Mouse (Mus musculus): ENCODE results near the gene Ccdc82.

Ccdc82 gene

GRCm38 (mm10) chr9:13246815-13247638 is at the start of gene Ccdc82:
Ccdc82 (plus strand) TSS chr9:13246955.
- DNase-seq (ENCODE audit: low spot score in 2 of 2) = peak; percentile 89 to 92

GRCm38 (mm10) chr9:13200079-13200478 is 46.7 kb upstream of the Ccdc82 start:
- DNase-seq (ENCODE audit: low spot score in 2 of 2) = no peak

- DNase-seq (ENCODE audit: low spot score in 2 of 2) = no peak
Observed at GRCm38 (mm10) chr9:13203109-13203508, 43.6 kb upstream of the Ccdc82 start.

GRCm38 (mm10) chr9:13203681-13204080 is 43.1 kb upstream of the Ccdc82 start:
- DNase-seq (ENCODE audit: low spot score in 2 of 2) = no peak

GRCm38 (mm10) chr9:13206369-13206768 is 40.4 kb upstream of the Ccdc82 start:
- no peak for DNase-seq (ENCODE audit: low spot score in 2 of 2)

GRCm38 (mm10) chr9:13225872-13226271 is 20.9 kb upstream of the Ccdc82 start:
- DNase-seq (ENCODE audit: low spot score in 2 of 2) = no peak

GRCm38 (mm10) chr9:13230553-13230952 is 16.2 kb upstream of the Ccdc82 start:
- DNase-seq (ENCODE audit: low spot score in 2 of 2) = no peak

- peak in 1 of 2 experiments; percentile 8 for DNase-seq (ENCODE audit: low spot score in 2 of 2)
Observed at GRCm38 (mm10) chr9:13231545-13232216, 15.1 kb upstream of the Ccdc82 start.

- peak in 1 of 2 experiments; percentile 8 for DNase-seq (ENCODE audit: low spot score in 2 of 2)
Observed at GRCm38 (mm10) chr9:13242321-13242720, 4.4 kb upstream of the Ccdc82 start.

GRCm38 (mm10) chr9:13245481-13245880 is 1.3 kb upstream of the Ccdc82 start, which contains the start of gene Jrkl:
Jrkl (minus strand) TSS chr9:13245829.
- peak; percentile 10 to 29 for DNase-seq (ENCODE audit: low spot score in 2 of 2)

- DNase-seq (ENCODE audit: low spot score in 2 of 2) = no peak
Observed at GRCm38 (mm10) chr9:13248104-13248503, 1.3 kb downstream of the Ccdc82 start.

GRCm38 (mm10) chr9:13251251-13251650 is 4.5 kb downstream of the Ccdc82 start:
- no peak for DNase-seq (ENCODE audit: low spot score in 2 of 2)

- DNase-seq (ENCODE audit: low spot score in 2 of 2) = no peak
Observed at GRCm38 (mm10) chr9:13256726-13257125, 10.0 kb downstream of the Ccdc82 start.

GRCm38 (mm10) chr9:13258173-13258572 is 11.4 kb downstream of the Ccdc82 start:
- DNase-seq (ENCODE audit: low spot score in 2 of 2) = no peak

- no peak for DNase-seq (ENCODE audit: low spot score in 2 of 2)
Observed at GRCm38 (mm10) chr9:13260980-13261379, 14.2 kb downstream of the Ccdc82 start.

- DNase-seq (ENCODE audit: low spot score in 2 of 2) = no peak
Observed at GRCm38 (mm10) chr9:13273219-13273618, 26.5 kb downstream of the Ccdc82 start.

- no peak for DNase-seq (ENCODE audit: low spot score in 2 of 2)
Observed at GRCm38 (mm10) chr9:13287482-13287881, 40.7 kb downstream of the Ccdc82 start.

- DNase-seq (ENCODE audit: low spot score in 2 of 2) = peak; percentile 86 to 87
Observed at GRCm38 (mm10) chr9:13296274-13297121, 49.7 kb downstream of the Ccdc82 start.

- no peak for DNase-seq (ENCODE audit: low spot score in 2 of 2)
Observed at GRCm38 (mm10) chr9:13297122-13297667, 50.4 kb downstream of the Ccdc82 start.

GRCm38 (mm10) chr9:13297668-13298512 is 51.1 kb downstream of the Ccdc82 start, which contains the start of gene Maml2:
Maml2 (plus strand) TSS chr9:13297957.
- DNase-seq (ENCODE audit: low spot score in 2 of 2) = peak; percentile 68 to 69

- DNase-seq (ENCODE audit: low spot score in 2 of 2) = no peak
Observed at GRCm38 (mm10) chr9:13298513-13298878, 51.7 kb downstream of the Ccdc82 start.
